Mouse (Mus musculus): ENCODE measurements around the gene Rrp15. TPM values are rescaled to one million over a fixed set of nuclear protein-coding genes. Genes with fewer than 3 reads are reported as not detected.

Gene Rrp15
- polyA plus RNA-seq, 1 experiment from 2014 or later: 69.3 TPM

DNA sequence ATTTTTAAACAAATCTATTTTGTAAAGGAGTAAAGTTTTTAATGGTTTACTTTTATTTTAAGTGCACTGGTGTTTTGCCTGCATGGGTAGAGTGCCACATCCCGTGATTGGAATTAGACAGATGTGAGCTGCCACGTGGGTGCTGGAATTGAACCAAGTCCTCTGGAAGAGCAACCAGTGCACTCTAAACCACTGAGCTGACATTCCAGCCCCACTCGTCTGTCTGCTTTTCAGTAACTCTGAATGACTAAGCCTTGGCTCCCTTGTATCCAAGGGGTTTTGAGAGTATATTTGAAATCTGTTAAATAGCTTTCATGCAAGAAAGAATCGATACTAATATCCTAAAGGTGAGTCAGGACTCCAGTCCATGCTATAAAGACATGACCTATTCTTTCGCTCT is 30.3 kb downstream of the Rrp15 start:
- no peaks in the 10 kb centered on the region for H3K27me3 ChIP-seq (ENCODE audit: insufficient read depth, low read length)
- 87% methylated on average over 5 of the region's 5 CpGs for WGBS
- no peaks in the 10 kb centered on the region for H3K9me3 ChIP-seq (ENCODE audit: low read length)
- H3K27ac ChIP-seq (ENCODE audit: low read length): no peak overlapping the region
- no peak overlapping the region for H3K4me2 ChIP-seq (replicated peaks; ENCODE audit: low read depth, low read length)
- no peak for ATAC-seq (ENCODE audit: low FRiP score, low TSS enrichment)
- no peak overlapping the region for H3K9ac ChIP-seq (replicated peaks; ENCODE audit: low read length)
- H3K4me3 ChIP-seq (ENCODE audit: low read length): no peak overlapping the region
- H3K36me3 ChIP-seq (ENCODE audit: insufficient read depth, low read length): peaks cover 21% of the 10 kb centered on the region
- H3K4me1 ChIP-seq (ENCODE audit: insufficient read depth, low read length): peaks cover 5% of the 10 kb centered on the region; the same call in 1 of the 2 replicates

DNA sequence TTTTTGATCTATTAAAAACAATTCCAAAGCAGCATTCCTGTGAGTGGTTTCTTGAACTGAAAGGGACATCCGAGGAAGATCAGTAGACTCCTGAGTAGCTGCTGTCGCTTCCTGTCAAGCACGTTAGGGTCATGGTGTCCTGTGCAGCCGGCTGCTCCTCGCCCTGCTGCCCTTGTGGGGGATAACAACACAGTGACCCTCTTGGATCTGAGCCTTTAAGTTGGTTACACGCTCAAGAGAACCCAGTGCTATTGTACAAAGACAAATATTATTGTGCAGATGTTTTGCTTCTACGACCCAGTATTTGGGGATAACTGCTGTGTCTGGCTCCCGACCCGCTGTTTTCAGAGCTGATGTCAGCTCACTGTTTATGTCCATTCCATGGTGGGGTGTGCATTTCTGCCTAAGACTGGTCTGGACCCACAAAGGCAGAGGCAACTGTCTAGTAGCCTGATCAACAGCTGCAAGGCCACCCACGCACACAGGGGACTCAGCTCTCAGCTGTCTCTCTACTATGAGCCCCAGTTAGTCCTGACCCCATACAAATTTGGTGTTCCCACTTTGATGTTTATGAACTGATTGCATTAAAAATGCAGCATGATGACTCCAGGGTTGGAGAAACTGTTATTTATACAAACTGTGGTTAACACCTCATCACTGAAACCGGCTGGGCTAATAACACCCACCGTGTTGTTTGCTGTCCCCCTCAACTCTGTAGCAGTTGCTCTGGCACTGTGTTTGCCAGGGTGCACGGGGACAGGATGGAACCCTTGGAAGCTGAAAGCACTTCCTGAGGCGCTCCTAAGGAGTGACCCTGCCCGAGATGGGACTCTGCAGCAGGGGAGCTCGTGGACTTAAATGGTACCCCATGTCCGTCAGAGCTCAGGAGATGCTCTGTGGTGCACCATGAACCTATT is 33.9 kb downstream of the Rrp15 start:
- Histone ChIP-seq H3K9me3 (ENCODE audit: low read length) (no peaks in the 10 kb centered on the region), H3K4me3 (ENCODE audit: low read length) (no peak overlapping the region), H3K4me1 (ENCODE audit: insufficient read depth, low read length) (0 out of 2 replicates have a peak, but pooled peaks cover 6% of the 10 kb centered on the region), H3K27me3 (ENCODE audit: insufficient read depth, low read length) (no peaks in the 10 kb centered on the region), H3K9ac (replicated peaks; ENCODE audit: low read length) (no peak overlapping the region), H3K4me2 (replicated peaks; ENCODE audit: low read depth, low read length) (no peak overlapping the region), H3K27ac (ENCODE audit: low read length) (no peak overlapping the region), H3K36me3 (ENCODE audit: insufficient read depth, low read length) (peaks cover 17% of the 10 kb centered on the region)
- WGBS: 63% methylated on average over 17 of the region's 17 CpGs
- peak; percentile 57; the same call in 1 of the 2 replicates for ATAC-seq (ENCODE audit: low FRiP score, low TSS enrichment)

DNA sequence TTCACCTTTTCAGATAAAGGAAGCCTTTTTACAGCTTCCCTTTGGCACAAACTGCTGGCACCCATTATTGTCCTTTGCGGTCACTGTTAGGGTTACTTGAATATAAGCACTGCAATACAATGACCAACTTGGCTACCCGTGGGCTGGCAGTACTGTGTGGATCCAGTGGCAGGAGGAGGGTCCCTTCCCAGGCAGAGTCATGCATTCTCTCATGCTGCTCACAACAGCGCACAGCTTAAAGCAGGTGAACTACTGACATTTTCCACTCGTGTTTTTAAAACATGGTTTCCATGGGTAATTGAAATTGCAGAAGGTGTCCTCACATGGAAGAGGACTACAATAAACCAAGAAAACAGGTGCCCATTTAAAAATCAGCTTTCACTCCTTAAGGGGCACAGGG is 34.9 kb downstream of the Rrp15 start:
- H3K4me3 ChIP-seq (ENCODE audit: low read length): no peak overlapping the region
- 0 out of 2 replicates have a peak, but pooled peaks cover 6% of the 10 kb centered on the region for H3K4me1 ChIP-seq (ENCODE audit: insufficient read depth, low read length)
- H3K27ac ChIP-seq (ENCODE audit: low read length): no peak overlapping the region
- peaks cover 10% of the 10 kb centered on the region for H3K36me3 ChIP-seq (ENCODE audit: insufficient read depth, low read length)
- ATAC-seq (ENCODE audit: low FRiP score, low TSS enrichment): no peak
- H3K9me3 ChIP-seq (ENCODE audit: low read length): no peaks in the 10 kb centered on the region
- 84% methylated on average over 4 of the region's 4 CpGs for WGBS
- H3K27me3 ChIP-seq (ENCODE audit: insufficient read depth, low read length): no peaks in the 10 kb centered on the region
- no peak overlapping the region for H3K4me2 ChIP-seq (replicated peaks; ENCODE audit: low read depth, low read length)
- H3K9ac ChIP-seq (replicated peaks; ENCODE audit: low read length): no peak overlapping the region

DNA sequence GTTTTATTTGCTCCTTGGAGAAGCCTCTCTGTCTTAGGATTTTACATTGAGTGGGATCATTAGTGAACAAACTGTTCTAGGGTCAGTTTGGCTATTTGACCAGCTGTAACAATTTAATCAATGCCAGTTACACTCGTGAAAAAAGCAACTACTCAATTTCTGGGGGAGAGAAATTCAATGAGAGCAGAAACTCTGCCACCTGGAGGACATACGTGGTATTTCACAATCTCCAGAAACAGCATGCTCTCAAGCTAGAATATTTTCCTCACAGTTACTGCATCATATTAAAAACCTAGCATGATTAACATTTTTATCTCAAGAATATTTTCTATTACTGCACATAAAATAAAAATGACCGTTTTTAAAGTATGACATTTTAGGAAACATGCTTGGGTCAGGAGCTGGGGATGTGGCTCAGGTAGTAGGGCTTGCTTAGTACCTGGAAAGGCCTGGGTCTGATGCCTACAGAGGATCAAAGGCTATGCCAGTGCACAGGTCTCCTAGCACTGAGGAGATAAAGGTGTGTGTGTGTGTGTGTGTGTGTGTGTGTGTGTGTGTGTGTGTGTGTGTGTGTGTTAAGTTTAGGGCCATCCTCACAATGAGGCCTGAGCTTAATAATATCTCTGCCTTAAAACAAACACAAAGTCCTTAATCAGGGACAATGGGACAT is 36.2 kb downstream of the Rrp15 start:
- no peaks in the 10 kb centered on the region for H3K27me3 ChIP-seq (ENCODE audit: insufficient read depth, low read length)
- ATAC-seq (ENCODE audit: low FRiP score, low TSS enrichment): no peak

DNA sequence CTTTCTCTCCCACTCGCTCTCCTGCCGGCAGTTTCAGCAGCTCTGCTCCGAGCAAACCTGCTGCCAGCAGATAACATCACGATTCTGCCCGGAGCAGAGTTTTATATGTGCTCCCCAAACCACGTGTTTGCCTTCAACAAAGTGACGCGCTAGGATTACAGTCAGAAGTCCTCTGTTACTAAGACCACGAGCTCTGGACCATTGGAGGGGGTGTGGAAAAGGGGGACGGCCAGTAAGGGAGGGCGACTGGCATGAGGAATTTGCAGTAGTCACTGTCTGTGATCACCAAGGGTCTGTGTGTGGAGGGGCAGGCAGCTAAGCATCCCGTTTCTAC is 43.3 kb downstream of the Rrp15 start, which contains the start of gene Tgfb2:
Tgfb2 (minus strand) TSS at position 75 of the 334 bp plus-strand sequence.
- Histone ChIP-seq H3K27ac (ENCODE audit: low read length) (peak within 1 kb of the TSS; percentile 69), H3K4me1 (ENCODE audit: insufficient read depth, low read length) (peaks cover 29% of the 10 kb centered on the region), H3K4me2 (replicated peaks; ENCODE audit: low read depth, low read length) (peak within 1 kb of the TSS; percentile 89), H3K27me3 (ENCODE audit: insufficient read depth, low read length) (no peaks in the 10 kb centered on the region), H3K9ac (replicated peaks; ENCODE audit: low read length) (peak within 1 kb of the TSS; percentile 66), H3K9me3 (ENCODE audit: low read length) (no peaks in the 10 kb centered on the region), H3K4me3 (ENCODE audit: low read length) (peak within 1 kb of the TSS; percentile 68), H3K36me3 (ENCODE audit: insufficient read depth, low read length) (no peaks in the 10 kb centered on the region)
- ATAC-seq (ENCODE audit: low FRiP score, low TSS enrichment): peak; percentile 22; the same call in 1 of the 2 replicates
- 2% methylated on average over 12 of the region's 12 CpGs for WGBS

More for the DNA sequence above, 36.2 kb downstream of the Rrp15 start:
- Histone ChIP-seq H3K36me3 (ENCODE audit: insufficient read depth, low read length) (peaks cover 10% of the 10 kb centered on the region), H3K4me3 (ENCODE audit: low read length) (no peak overlapping the region), H3K9me3 (ENCODE audit: low read length) (no peaks in the 10 kb centered on the region), H3K4me2 (replicated peaks; ENCODE audit: low read depth, low read length) (no peak overlapping the region), H3K9ac (replicated peaks; ENCODE audit: low read length) (no peak overlapping the region), H3K27ac (ENCODE audit: low read length) (no peak overlapping the region), H3K4me1 (ENCODE audit: insufficient read depth, low read length) (0 out of 2 replicates have a peak, but pooled peaks cover 6% of the 10 kb centered on the region)
- 2% methylated on average over 3 of the region's 3 CpGs for WGBS

DNA sequence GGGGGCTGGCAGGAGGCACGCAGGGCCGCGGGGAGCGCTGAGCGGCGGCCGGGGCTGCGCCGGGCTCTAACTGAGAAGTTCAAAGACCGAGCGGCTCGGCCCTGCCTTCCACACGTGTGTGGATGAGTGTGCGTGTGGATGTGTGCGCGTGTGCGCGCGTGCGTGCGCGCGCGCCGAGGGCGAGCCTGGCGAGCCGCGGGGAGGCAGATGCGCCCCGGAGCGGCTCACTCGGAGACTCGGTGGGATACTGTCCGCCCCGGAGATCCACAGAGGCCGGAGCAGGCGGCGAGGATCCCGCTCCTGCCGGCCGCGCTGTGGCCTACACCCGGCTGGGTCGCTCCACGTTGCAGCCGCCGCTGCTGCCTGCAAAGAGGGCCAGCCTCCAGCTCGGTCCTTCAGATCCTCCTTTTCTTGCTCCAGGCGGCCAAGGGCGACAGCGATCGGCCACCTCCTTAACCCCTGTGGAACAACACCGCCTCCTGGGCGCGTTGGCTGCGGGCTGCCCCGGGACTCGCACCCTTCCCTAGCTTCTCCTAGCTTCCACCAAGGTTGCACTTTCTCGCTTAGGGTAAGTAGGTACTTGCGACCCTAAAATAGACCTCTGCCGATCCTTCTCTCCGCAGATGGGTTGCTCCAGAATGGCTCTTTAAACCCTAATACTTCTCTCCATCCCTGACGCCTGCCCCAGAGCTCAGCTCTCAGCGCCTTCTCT is 43.8 kb downstream of the Rrp15 start:
- H3K27ac ChIP-seq (ENCODE audit: low read length): peak overlapping the region; percentile 69
- ATAC-seq (ENCODE audit: low FRiP score, low TSS enrichment): peak; percentile 84
- H3K4me3 ChIP-seq (ENCODE audit: low read length): peak overlapping the region; percentile 68
- WGBS: under 1% methylated on average over 52 of the region's 65 CpGs
- no peaks in the 10 kb centered on the region for H3K36me3 ChIP-seq (ENCODE audit: insufficient read depth, low read length)
- H3K27me3 ChIP-seq (ENCODE audit: insufficient read depth, low read length): no peaks in the 10 kb centered on the region
- H3K9ac ChIP-seq (replicated peaks; ENCODE audit: low read length): peak overlapping the region; percentile 66
- H3K9me3 ChIP-seq (ENCODE audit: low read length): no peaks in the 10 kb centered on the region
- H3K4me2 ChIP-seq (replicated peaks; ENCODE audit: low read depth, low read length): peak overlapping the region; percentile 89
- peaks cover 32% of the 10 kb centered on the region for H3K4me1 ChIP-seq (ENCODE audit: insufficient read depth, low read length)

DNA sequence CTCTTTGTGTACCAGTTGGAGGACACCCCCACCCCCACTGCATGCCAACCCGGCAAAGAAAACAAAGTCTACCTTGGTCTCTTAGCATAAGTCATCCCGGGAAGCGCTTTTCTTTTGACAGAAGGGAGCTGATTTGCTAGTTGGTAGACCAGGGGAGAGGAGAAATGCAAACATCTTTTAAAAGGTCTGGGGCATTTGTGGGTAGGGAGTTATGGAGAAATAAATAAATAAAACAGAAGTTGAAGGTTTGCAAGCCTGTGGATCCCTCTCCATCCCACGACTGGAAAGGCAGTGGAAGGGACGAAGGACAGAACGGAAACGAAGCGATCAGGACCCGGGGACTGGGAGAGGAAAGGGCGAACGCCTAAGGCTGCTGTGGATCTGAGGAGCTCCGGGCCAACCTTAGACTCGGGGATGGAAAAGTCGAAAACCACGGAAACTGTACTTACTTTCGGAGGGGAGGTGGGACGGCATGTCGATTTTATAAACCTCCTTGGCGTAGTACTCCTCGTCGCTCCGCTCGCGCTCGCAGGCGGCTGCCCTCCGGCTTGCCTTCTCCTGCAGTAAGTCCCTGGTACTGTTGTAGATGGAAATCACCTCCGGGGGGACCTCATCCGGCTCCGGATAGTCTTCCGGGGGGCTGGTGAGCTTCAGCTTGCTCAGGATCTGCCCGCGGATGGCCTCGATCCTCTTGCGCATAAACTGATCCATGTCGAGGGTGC is 45.0 kb downstream of the Rrp15 start:
- Histone ChIP-seq H3K4me1 (ENCODE audit: insufficient read depth, low read length) (peaks cover 32% of the 10 kb centered on the region), H3K4me2 (replicated peaks; ENCODE audit: low read depth, low read length) (peak overlapping the region; percentile 89), H3K9ac (replicated peaks; ENCODE audit: low read length) (peak overlapping the region; percentile 66), H3K4me3 (ENCODE audit: low read length) (peak overlapping the region; percentile 68), H3K27me3 (ENCODE audit: insufficient read depth, low read length) (no peaks in the 10 kb centered on the region), H3K9me3 (ENCODE audit: low read length) (no peaks in the 10 kb centered on the region), H3K36me3 (ENCODE audit: insufficient read depth, low read length) (no peaks in the 10 kb centered on the region), H3K27ac (ENCODE audit: low read length) (peak overlapping the region; percentile 57)
- WGBS: 0% methylated on average over 36 of the region's 36 CpGs
- no peak for ATAC-seq (ENCODE audit: low FRiP score, low TSS enrichment)

DNA sequence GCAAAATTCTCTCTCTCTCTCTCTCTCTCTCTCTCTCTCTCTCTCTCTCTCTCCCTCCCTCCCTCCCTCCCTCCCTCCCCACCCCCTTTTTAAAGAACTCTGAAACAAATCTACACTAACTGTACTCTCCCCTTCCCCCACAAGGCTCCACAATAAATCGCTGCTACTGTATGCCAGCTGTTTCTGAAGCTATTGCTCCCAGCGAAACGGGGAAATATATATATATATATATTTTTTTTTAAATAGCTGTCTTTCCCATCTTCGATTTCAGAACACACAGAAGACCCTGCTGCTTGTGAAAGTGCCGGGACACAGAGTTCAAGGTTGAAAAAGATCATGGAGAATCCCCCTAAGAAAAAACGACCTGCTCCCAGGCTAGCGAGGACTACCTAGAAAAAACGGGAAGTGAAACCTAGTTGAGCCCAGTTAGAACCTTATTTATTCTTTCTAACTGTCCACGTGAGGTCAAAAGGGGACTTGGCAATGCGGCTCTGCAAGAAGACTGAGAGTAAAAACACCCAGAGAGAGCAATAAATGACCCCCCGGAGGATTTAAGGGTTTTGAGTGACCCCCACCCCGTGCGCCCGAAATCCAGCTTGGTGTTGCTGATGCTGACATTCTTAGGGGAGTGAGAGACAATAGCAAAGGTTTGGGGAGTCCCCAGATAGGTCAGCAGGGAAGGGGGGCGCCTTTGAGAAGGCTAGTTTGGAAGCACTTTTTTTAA is 45.7 kb downstream of the Rrp15 start:
- H3K4me3 ChIP-seq (ENCODE audit: low read length): peak overlapping the region; percentile 68
- peaks cover 32% of the 10 kb centered on the region for H3K4me1 ChIP-seq (ENCODE audit: insufficient read depth, low read length)
- ATAC-seq (ENCODE audit: low FRiP score, low TSS enrichment): no peak
- H3K36me3 ChIP-seq (ENCODE audit: insufficient read depth, low read length): no peaks in the 10 kb centered on the region
- no peaks in the 10 kb centered on the region for H3K9me3 ChIP-seq (ENCODE audit: low read length)
- no peaks in the 10 kb centered on the region for H3K27me3 ChIP-seq (ENCODE audit: insufficient read depth, low read length)
- under 1% methylated on average over 15 of the region's 15 CpGs for WGBS
- peak overlapping the region; percentile 74 for H3K27ac ChIP-seq (ENCODE audit: low read length)
- H3K9ac ChIP-seq (replicated peaks; ENCODE audit: low read length): peak overlapping the region; percentile 66
- H3K4me2 ChIP-seq (replicated peaks; ENCODE audit: low read depth, low read length): peak overlapping the region; percentile 89

All from kidney, embryonic 16.5 days (tissue).